Mouse (Mus musculus) adrenal gland, postnatal 4 days (tissue): ENCODE results near the gene Cmklr1. TPM values are rescaled to one million over a fixed set of nuclear protein-coding genes. Genes with fewer than 3 reads are reported as not detected.
"Not testable (repeated sequence)": the region's sequence is repeated elsewhere in the genome, so short reads cannot be mapped to it uniquely, and the experiment has no call there.

Experiments used
- DNase-seq, 2 experiments: peaks; one replicate each; pipeline ENCODE4 v3.0.0; 2021 to 2022; ENCODE audit warnings: low spot score in 2 of 2, mixed read lengths in 2 of 2
- total RNA-seq, 2 experiments: library from RNA; stranded (reverse); gene quantifications; 2 replicates each; pipeline ENCODE4 v1.2.3; 2021

The Cmklr1 gene
- total RNA-seq, 2 experiments from 2014 or later = 14.8 to 15.4 TPM

DNA sequence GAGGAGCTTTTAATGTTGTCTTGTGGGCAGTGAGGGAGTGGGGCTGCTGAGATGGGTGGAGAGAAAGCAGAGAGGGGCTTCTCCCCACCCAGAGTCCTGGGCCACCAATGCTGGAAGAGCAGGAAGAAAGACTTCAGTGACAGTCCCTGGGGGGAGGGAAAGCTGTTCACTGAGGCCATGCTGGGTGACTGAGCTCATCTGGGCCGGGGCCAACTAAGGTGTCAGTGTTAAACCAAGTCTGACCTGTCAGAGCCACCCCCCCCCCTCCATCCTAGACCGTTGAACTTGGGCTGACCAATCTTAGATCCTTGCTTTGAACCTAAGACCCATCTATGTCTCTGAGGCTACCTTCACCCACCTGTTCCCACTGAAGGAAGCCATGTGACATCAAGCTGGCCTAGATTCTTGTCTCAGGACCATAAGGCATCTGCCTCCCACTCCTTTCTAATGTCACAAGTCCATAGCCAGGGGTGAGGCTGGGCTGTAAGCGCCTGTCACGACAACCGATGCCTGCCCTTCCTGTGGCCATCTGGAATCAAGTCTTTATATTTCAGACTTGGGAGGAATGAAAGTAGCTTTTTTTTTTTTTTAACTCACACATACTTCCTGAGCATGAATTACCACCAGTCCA is 60.1 kb downstream of the Cmklr1 start:
- DNase-seq = no peak

DNA sequence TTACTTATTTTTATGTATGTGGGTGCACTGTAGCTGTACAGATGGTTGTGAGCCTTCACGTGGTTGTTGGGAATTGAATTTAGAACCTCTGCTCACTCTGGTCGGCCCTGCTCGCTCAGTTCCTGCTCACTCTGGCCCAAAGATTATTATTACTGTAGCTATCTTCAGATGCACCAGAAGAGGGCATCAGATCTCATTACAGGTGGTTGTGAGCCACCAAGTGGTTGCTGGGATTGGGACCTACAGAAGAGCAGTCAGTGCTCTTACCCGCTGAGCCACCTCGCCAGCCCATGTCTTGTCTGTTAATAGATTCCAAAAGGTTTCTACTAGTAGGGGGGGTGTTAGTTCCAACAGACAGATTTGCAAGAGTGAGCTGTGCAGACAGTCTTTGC is 63.8 kb downstream of the Cmklr1 start:
- not testable (repeated sequence) for DNase-seq

DNA sequence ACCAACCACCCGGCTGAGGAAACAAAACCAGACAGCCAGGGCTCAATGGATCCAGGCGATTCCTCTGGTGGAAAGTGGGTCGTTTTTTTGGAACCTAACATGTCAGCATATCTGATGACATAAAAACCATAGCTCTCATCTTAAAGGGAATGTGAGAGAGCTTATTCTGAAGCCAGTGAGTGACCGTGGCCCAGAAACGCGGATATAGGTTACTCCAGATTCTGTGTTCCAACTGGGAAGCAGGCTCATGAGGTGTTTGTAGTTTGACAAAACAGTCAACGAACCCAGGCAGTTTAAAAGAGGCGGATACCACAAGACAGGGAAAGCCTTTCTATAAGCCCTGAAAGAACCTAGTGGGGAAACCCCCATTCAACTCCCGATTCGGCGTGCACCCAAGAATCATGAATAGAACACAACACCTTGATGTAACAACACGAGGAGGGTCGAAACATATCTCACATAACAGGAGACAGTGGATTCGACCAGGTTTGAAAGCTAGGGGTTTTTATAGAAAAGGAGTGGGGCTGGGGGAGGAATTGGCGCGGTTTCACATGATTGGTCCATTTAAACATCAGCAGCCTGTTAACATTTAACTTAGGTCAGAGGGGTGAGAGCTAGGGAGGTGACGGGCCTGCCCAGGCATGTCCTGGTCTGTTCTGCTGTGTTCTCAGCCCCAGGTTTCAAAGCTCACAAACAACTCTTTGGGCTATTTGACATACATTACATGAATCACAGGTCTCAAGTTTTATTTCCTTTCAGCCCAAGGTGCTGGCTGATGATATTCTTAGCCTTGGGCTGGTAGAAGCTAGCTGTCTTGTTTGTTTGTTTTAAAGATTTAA is 64.4 kb downstream of the Cmklr1 start:
- not testable (repeated sequence) for DNase-seq

GRCm38 (mm10) chr5:113584439-113584838 is 65.8 kb downstream of the Cmklr1 start:
- DNase-seq = no peak

- no peak for DNase-seq
Observed at GRCm38 (mm10) chr5:113583424-113584162, 66.6 kb downstream of the Cmklr1 start.

DNA sequence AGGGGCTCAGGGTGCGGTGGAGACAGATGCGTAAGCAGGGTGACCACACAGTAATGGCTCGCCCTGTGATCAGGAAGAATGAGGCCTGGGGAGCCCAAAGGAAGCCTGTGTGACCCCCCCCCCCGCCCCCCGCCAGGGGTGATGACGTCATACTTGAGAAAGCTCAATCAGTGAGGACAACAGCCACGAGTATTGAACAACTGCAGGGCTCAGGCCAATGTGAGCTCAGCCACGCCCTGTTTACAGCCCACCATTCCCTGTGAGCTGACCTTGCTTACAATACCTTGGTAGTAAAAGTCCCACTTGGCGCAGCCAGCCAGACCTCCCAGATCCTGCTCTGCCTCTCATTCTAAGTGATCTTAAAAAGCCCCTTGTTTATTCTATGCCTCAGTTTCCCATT is 69.4 kb downstream of the Cmklr1 start:
- no peak for DNase-seq

DNA sequence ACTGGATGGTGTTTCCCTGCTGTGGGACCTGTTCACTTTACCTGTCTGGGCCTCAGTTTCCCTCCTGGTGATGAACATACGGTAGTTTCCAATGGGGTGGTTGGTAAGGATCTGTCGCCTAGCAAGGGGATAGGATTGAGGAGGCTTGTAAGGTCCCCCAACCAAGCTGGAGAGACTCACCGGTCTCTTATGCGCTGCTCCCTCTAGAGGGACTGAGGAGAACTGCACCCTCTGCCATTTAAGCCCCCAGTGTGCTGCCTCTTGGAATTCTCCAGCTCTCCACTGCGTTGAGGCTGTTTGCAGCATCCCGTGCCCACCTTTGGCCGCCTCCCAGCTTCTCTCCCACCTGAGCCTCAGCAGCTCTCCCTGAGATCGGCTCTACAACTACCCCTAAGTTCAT is 70.0 kb downstream of the Cmklr1 start:
- no peak for DNase-seq

DNA sequence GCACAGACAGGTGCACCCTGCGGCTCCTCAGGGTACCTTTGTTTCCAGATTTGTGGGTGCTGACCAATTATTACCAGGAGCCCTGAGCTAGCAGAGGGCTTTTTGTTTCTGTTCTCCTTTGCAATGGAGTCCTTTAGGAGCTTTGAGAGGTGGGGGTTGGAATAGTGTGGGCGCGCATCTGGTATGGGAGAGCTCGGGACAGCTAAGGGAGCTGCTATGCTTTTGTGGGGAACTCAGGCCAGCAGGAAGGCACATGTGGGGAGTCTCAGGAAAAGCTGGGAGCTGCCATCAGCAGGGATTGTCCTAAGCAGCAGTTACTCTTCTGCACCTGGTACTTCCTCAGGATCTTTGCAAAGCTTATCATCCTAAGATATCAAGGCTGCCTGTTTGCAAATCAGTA is 71.1 kb downstream of the Cmklr1 start:
- DNase-seq = no peak

- DNase-seq = no peak
Observed at GRCm38 (mm10) chr5:113578428-113578827, 71.8 kb downstream of the Cmklr1 start.

DNA sequence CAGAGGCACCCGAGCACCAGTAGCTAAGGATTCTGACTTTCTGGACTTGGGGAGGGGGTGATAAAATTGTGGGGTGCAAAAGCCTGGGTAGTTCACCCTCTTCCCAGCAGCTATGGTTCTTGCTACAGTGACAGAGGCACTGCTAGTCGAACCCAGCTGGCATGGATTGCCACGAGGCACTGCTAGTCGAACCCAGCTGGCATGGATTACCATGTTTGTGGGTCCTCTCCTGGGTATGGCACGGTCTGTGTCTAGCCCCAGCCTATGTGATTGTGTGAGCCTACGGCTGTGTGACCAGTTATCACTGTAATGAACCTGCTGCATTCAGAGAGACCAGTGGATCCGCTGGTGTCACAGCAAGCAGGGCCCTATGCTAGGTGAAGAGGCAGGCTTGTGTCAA is 72.7 kb downstream of the Cmklr1 start:
- no peak for DNase-seq

- no peak for DNase-seq
Observed at GRCm38 (mm10) chr5:113570056-113570717, 80.0 kb downstream of the Cmklr1 start.

DNA sequence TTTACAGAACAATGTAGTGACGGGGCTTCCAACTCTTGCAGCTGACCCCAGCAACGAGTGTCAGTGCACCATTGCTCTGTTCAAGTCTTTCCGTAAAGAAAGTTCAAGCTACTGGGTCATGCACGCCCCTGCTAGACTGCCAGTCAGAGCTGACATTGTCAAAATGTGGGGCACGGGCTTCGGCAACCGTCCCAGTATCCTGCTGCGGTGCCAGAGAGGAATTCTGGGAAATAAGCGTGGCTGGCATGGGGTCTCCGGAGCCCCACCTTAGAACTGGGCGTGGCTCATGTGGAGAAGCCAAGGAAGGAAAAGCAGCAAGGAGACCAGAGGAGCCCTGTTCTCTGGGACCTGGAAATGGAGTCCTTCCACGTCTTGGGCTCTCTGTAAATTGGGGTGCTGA is 84.4 kb downstream of the Cmklr1 start:
- DNase-seq = no peak

DNA sequence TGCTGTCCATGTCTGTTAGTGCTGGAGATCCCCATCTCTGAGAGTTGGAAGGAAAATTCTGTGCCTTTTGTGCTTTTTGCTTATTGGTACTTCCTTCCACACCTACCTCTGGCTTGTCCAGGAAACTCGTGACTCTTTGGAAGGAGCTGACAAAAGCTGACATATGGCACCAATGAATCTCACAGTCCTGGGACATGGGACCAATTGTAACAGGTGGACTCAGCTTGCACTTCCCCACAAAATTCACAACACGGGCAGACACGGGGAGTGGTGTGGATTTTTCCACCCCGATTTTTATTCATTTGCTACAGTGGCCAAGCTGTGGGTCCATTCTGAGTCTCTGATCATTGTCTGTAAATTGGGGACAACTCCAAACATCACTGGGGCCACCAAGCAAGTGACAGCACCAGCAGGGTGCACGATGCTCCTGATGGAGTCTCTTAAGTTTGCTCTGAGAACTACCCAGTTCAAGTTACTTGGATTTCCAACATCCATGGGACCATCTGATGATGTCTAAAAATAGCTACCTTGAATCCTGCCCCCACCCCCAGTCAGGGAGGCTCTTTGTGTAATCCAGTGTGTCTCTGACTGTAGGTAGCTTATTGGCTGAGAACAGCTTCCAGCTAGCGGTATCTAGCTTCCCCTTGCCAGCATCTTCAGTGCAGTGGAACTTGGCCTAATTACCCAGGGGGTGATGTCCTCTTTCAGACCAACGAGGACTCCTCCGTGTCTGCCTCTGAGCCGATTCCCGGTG is 84.9 kb downstream of the Cmklr1 start:
- no peak for DNase-seq

- DNase-seq = no peak
Observed at GRCm38 (mm10) chr5:113564463-113564862, 85.8 kb downstream of the Cmklr1 start.

Other genes with a start within 250 kb of the Cmklr1 start
- 10 to 100 TPM; 10.2 to 11.6 TPM for gene Wscd2, start 160.1 kb downstream of the Cmklr1 start, total RNA-seq
- not detected for gene 1700069L16Rik, start 74.3 kb upstream of the Cmklr1 start, total RNA-seq
- gene Ficd, start 85.4 kb upstream of the Cmklr1 start, total RNA-seq = 10 to 100 TPM; 10.7 to 13.6 TPM
- gene Sart3, start 122.1 kb upstream of the Cmklr1 start, total RNA-seq = 10 to 100 TPM; 48.2 to 53.9 TPM
- gene Iscu, start 122.3 kb upstream of the Cmklr1 start, total RNA-seq = 100 to 1,000 TPM; 417 to 454 TPM
- 10 to 100 TPM; 24.5 to 25.2 TPM for gene Tmem119, start 150.1 kb upstream of the Cmklr1 start, total RNA-seq
- gene Selplg, start 182.2 kb upstream of the Cmklr1 start, total RNA-seq = 1 to 10 TPM; 3.2 to 4.3 TPM